Mouse (Mus musculus) kidney, adult 2 months (tissue): ENCODE measurements around the gene Dgkg. TPM values are rescaled to one million over a fixed set of nuclear protein-coding genes. Genes with fewer than 3 reads are reported as not detected.

ENCODE experiments used
- DNase-seq: peaks from one replicate; pipeline ENCODE4 v3.0.0; 2021
- H3K27ac ChIP-seq: fragments of 200-500 bp; 2 replicates; pipeline ENCODE4 v1.5.1; 2012; ENCODE audit warnings: low read depth, low read length, control low read depth, inconsistent platforms; ENCODE audit not compliant: insufficient read depth
- H3K27me3 ChIP-seq: fragments of 200-500 bp; replicated peaks from 2 replicates; pipeline ENCODE4 v1.6.1; 2012; ENCODE audit warnings: mild to moderate bottlenecking, moderate library complexity, low read length, inconsistent platforms; ENCODE audit not compliant: control insufficient read depth, insufficient read depth
- H3K36me3 ChIP-seq: fragments of 200-500 bp; 2 replicates; pipeline ENCODE4 v1.6.1; 2012; ENCODE audit warnings: mild to moderate bottlenecking, moderate library complexity, low read length, inconsistent platforms; ENCODE audit not compliant: control insufficient read depth, insufficient read depth
- H3K4me1 ChIP-seq: fragments of 200-500 bp; 2 replicates; pipeline ENCODE4 v1.6.1; 2011; ENCODE audit warnings: low read length; ENCODE audit not compliant: control insufficient read depth, insufficient read depth
- H3K4me3 ChIP-seq: fragments of 200-500 bp; 2 replicates; pipeline ENCODE4 v1.5.1; 2011; ENCODE audit warnings: mild to moderate bottlenecking, low read depth, low read length, control low read depth; ENCODE audit not compliant: insufficient read depth
- CTCF ChIP-seq: fragments of 200-500 bp; conservative IDR thresholded peaks from 2 replicates; pipeline ENCODE4 v1.5.1; 2011; ENCODE audit warnings: low read depth, mild to moderate bottlenecking, control low read depth, low read length, moderate library complexity, mixed read lengths; ENCODE audit not compliant: insufficient read depth, insufficient read length
- POLR2A ChIP-seq: fragments of 200-500 bp; IDR thresholded peaks from one replicate; pipeline ENCODE4 v1.6.1; 2011; ENCODE audit warnings: low read depth, low read length, control low read depth
- WGBS: fragments of 180-500 bp; shearing (Covaris S2); methylation state at CpG from one replicate; pipeline ENCODE4 v1.1.7; 2018; 5-methylcytosine and 5-hydroxymethylcytosine counted together
- polyA plus RNA-seq: library from polyadenylated mRNA; depleted of rRNA; stranded (reverse); fragments of >200 nt; gene quantifications from 2 replicates; pipeline ENCODE4 v1.2.3, GENCODE M21; 2012

Gene Dgkg
- polyA plus RNA-seq, 1 experiment, result 1.2 TPM

DNA sequence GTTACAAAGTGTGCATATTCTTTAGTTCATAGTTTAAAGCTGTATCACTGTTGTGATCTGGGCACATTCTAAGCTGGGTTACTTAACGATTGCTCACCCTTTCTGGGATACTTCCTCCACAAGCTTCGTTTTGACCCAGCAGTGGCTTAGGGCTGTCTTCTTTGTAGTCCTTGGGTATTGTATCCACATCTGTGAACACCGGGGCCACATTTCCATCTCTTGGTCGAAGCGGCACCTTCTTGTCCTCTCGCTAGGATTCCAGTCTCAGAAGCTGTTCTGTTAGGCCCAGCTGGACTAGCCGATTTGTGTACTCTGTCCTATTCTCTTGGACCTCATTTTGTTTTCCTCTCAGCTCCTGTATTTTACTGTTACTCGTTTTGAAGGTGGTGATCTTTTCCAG, 13.6 kb downstream of the Dgkg start:
- 73% methylated on average over 8 of the region's 8 CpGs for WGBS
- Histone ChIP-seq H3K27me3 (no peaks in the 10 kb centered on the region), H3K4me3 (no peak overlapping the region), H3K27ac (no peak overlapping the region), H3K36me3 (no peaks in the 10 kb centered on the region), H3K4me1 (no peaks in the 10 kb centered on the region)
- DNase-seq, result no peak
- TF ChIP-seq POLR2A (no peak), CTCF (no peak)

DNA sequence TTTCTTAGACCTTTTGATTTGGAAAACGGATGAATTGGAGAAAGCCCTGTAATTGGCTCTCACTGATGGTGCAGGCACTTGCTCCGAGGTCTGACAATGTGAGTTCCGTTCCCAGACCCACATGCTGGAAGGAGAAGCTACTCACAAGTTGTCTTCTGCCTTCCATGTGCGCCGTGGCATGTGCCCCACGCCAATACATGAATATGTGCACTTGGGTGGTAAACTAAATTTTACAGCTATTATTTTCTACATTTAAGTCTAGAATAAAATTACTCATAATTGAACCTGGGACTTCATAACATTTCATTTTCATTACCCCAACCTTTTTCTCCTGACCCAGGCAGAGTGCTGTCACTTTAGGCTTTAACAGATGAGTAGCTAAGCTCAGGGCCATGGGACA, 14.1 kb downstream of the Dgkg start:
- Histone ChIP-seq H3K27me3 (no peaks in the 10 kb centered on the region), H3K4me3 (no peak overlapping the region), H3K27ac (no peak overlapping the region), H3K4me1 (no peaks in the 10 kb centered on the region), H3K36me3 (no peaks in the 10 kb centered on the region)
- WGBS, result 93% methylated on average over 6 of the region's 6 CpGs
- DNase-seq, result no peak
- TF ChIP-seq POLR2A (no peak), CTCF (no peak)

DNA sequence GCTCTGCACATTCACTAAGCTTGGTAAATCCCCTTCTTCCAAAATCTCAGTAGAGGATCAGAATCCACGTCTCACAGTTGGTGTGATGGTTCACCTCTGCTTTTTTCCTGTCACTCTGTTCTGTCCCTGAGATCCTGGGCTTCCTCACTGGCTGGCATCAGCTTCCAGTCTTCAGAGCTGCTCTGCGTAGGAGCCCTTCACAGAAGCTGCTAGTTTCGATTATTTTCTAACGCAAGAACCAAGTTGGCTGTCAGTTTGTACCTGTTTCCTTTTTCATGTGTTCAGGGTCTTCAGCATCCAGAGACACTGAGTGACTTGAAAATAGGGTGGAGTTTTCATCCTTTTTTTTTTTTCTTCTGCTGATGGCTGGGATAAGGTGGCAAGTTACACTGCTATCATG, 15.0 kb downstream of the Dgkg start:
- DNase-seq, result no peak
- Histone ChIP-seq H3K4me3 (no peak overlapping the region), H3K36me3 (no peaks in the 10 kb centered on the region), H3K27me3 (no peaks in the 10 kb centered on the region), H3K27ac (no peak overlapping the region), H3K4me1 (no peaks in the 10 kb centered on the region)
- TF ChIP-seq POLR2A, result no peak
- TF ChIP-seq CTCF, result no peak
- 82% methylated on average over 4 of the region's 4 CpGs for WGBS

DNA sequence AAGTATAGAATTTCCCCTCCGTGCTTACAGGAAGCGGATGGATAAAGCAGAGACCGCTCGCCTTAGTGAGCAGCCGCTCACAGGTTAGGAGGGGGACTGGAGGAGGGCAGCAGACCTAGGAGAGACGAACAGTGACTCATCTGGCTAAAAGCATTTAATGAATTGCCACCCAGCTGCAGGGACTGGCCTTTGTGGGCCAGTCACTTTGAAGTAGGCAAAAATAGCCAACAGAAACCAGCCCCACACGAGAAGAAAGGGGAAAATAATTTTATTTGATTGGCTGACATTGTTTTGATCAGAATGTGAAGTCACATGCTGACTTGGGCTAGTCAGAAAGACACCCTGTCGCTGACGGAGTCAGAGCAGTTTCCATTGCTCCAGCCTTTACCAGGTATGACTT, 15.4 kb downstream of the Dgkg start:
- DNase-seq, result no peak
- 18% methylated on average over 9 of the region's 9 CpGs for WGBS
- H3K27me3 ChIP-seq, result no peaks in the 10 kb centered on the region
- H3K4me1 ChIP-seq, result no peaks in the 10 kb centered on the region
- no peaks in the 10 kb centered on the region for H3K36me3 ChIP-seq
- no peak overlapping the region for H3K4me3 ChIP-seq
- H3K27ac ChIP-seq, result no peak overlapping the region
- TF ChIP-seq POLR2A (no peak), CTCF (no peak)

DNA sequence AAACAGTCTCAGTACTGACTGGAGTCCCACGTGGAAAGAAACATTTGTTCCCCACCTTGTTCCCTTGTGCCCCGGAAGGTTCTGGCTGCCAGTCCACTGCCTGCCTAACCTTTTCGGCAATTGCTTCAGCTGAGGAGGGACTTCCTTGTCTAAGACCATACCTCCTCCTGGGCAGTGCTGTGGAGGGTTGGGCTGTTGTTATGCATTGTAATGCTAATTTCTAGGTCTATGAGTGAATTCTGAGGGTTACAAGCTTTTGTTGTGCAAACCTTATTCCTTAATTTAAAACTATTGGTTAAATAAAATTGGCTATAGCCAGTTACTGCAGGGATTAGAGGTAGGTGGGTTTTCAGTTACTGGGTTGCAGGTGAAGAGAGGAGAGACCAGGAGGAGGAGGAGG, 19.7 kb downstream of the Dgkg start:
- Histone ChIP-seq H3K27me3 (no peaks in the 10 kb centered on the region), H3K4me1 (no peaks in the 10 kb centered on the region), H3K4me3 (no peak overlapping the region), H3K27ac (no peak overlapping the region), H3K36me3 (no peaks in the 10 kb centered on the region)
- WGBS, result 63% methylated on average over 3 of the region's 3 CpGs
- no peak for TF ChIP-seq POLR2A
- no peak for TF ChIP-seq CTCF
- no peak for DNase-seq

DNA sequence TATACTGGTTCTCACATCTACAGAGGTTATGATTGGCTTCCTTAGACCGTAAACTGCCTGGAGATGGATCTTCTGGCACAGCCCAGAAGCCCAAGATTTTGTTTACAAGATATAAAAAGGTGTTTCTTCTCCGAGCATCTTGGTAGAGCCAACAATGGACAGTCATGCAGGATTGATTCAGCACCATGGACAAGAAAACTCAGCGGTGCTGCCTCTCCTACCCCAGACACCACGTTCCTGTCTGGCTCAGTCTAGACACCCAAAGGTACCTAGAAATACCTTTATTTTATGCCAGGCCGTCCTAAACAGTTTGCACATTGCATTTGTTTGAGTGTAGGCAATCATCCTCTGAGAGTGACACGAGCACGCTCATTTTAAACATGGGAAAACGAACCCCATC, 21.3 kb downstream of the Dgkg start:
- Histone ChIP-seq H3K27me3 (no peaks in the 10 kb centered on the region), H3K27ac (no peak overlapping the region), H3K36me3 (no peaks in the 10 kb centered on the region), H3K4me3 (no peak overlapping the region), H3K4me1 (no peaks in the 10 kb centered on the region)
- TF ChIP-seq POLR2A, result no peak
- TF ChIP-seq CTCF, result no peak
- DNase-seq, result no peak
- 54% methylated on average over 8 of the region's 8 CpGs for WGBS

DNA sequence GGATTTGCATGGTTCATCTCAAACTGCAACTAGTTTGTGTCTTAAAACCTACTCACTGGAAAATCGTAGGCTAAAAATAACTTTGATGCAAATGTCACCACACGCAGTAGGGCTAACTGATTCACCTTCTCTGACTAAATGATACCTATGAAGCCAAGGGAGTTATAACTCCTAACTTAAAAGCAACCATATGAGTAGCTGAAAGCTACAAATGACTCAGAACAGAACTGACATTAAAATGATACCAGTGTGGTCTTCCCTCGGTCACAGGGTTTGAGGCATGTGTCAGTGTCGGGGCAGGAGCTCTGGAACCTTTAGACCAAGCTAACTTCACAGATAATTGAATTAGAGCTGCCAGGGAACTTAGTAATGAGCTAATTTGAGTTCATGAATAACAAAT, 24.0 kb downstream of the Dgkg start:
- Histone ChIP-seq H3K36me3 (no peaks in the 10 kb centered on the region), H3K4me3 (no peak overlapping the region), H3K27me3 (no peaks in the 10 kb centered on the region), H3K27ac (no peak overlapping the region), H3K4me1 (no peaks in the 10 kb centered on the region)
- TF ChIP-seq POLR2A (no peak), CTCF (no peak)
- DNase-seq, result no peak
- WGBS, result 82% methylated on average over 4 of the region's 4 CpGs

DNA sequence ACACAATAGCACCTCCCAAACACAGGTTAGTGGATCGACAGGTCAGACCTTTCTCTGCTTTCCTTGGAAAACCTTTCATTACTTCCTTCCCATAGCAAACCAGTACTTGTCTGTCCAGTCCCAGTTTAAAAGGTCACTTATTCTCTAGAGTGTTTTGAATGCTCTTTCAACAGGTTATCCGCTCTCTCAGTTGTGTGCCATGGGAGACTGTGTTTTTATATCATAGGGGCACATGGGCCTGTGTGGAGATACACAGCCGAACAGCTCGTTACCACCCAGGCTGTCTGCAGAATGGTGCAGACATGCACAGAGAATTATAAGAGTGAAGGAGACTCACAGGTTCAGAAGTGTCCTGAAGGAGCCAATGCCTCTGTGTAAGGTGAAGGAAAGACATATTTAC, 26.7 kb downstream of the Dgkg start:
- H3K27ac ChIP-seq, result no peak overlapping the region
- H3K4me1 ChIP-seq, result no peaks in the 10 kb centered on the region
- H3K27me3 ChIP-seq, result no peaks in the 10 kb centered on the region
- no peaks in the 10 kb centered on the region for H3K36me3 ChIP-seq
- H3K4me3 ChIP-seq, result no peak overlapping the region
- 87% methylated on average over 4 of the region's 4 CpGs for WGBS
- no peak for TF ChIP-seq POLR2A
- no peak for TF ChIP-seq CTCF
- DNase-seq, result no peak
